Mouse (Mus musculus) MEL (cell line): ENCODE measurements around the gene Tmem178b. TPM values are rescaled to one million over a fixed set of nuclear protein-coding genes. Genes with fewer than 3 reads are reported as not detected.

ENCODE experiments used
- DNase-seq: peaks from one replicate; pipeline ENCODE4 v3.0.0; 2011; ENCODE audit warnings: low read depth, low spot score
- H3K27ac ChIP-seq: 2 replicates; pipeline ENCODE4 v1.5.1; 2012; ENCODE audit warnings: low read depth, mild to moderate bottlenecking, control low read depth, low read length, moderate library complexity; ENCODE audit not compliant: control insufficient read depth
- H3K27me3 ChIP-seq, 2 experiments: fragments of 150-350 bp in 1 of 2; sonication (generic) in 1 of 2; 2 replicates each; pipeline ENCODE4 v1.6.1; 2012; ENCODE audit warnings: low read length in 2 of 2, mild to moderate bottlenecking in 2 of 2, improper control_type of control experiment in 1 of 2, moderate library complexity in 1 of 2; ENCODE audit not compliant: insufficient read depth in 2 of 2, control insufficient read depth in 1 of 2
- H3K36me3 ChIP-seq, 2 experiments: 2 replicates each; pipeline ENCODE4 v1.6.1; 2012 to 2014; ENCODE audit warnings: low read length in 2 of 2, improper control_type of control experiment in 1 of 2, inconsistent platforms in 1 of 2, mild to moderate bottlenecking in 1 of 2; ENCODE audit not compliant: insufficient read depth in 2 of 2, control insufficient read depth in 1 of 2
- H3K4me1 ChIP-seq, 2 experiments: fragments of 150-350 bp in 1 of 2; sonication (generic) in 1 of 2; 2 replicates each; pipeline ENCODE4 v1.6.1; 2012; ENCODE audit warnings: low read length in 2 of 2, improper control_type of control experiment in 1 of 2, mild to moderate bottlenecking in 1 of 2; ENCODE audit not compliant: insufficient read depth in 2 of 2, control insufficient read depth in 1 of 2
- H3K4me3 ChIP-seq, 2 experiments: fragments of 150-350 bp in 1 of 2; sonication (generic) in 1 of 2; 2 replicates each; pipeline ENCODE4 v1.5.1; 2012; ENCODE audit warnings: low read depth in 2 of 2, low read length in 2 of 2, mild to moderate bottlenecking in 2 of 2, moderate library complexity in 2 of 2, control low read depth in 1 of 2, improper control_type of control experiment in 1 of 2; ENCODE audit not compliant: control insufficient read depth in 1 of 2, insufficient read depth in 1 of 2
- H3K79me2 ChIP-seq: 2 replicates; pipeline ENCODE4 v1.6.1; 2012; ENCODE audit warnings: mild to moderate bottlenecking, low read length, moderate library complexity; ENCODE audit not compliant: control insufficient read depth, poor library complexity, insufficient read depth
- H3K9ac ChIP-seq: 2 replicates; pipeline ENCODE4 v1.6.1; 2012; ENCODE audit warnings: low read depth, mild to moderate bottlenecking, control low read depth, low read length, moderate library complexity; ENCODE audit not compliant: control insufficient read depth, poor library complexity, severe bottlenecking
- H3K9me3 ChIP-seq: fragments of 150-350 bp; sonication (generic); replicated peaks from 2 replicates; pipeline ENCODE4 v1.6.1; 2012; ENCODE audit warnings: mild to moderate bottlenecking, low read length, improper control_type of control experiment, moderate library complexity; ENCODE audit not compliant: insufficient read depth
- BHLHE40 ChIP-seq: IDR thresholded peaks from 2 replicates; pipeline ENCODE4 v1.6.1; 2012; ENCODE audit warnings: low read depth, mild to moderate bottlenecking, inconsistent platforms, low read length, improper control_type of control experiment, borderline replicate concordance
- CHD1 ChIP-seq: IDR thresholded peaks from 2 replicates; pipeline ENCODE4 v1.6.1; 2012; ENCODE audit warnings: low read depth, mild to moderate bottlenecking, inconsistent platforms, low read length, improper control_type of control experiment
- EP300 ChIP-seq, 2 experiments: IDR thresholded peaks; 2 replicates each; pipeline ENCODE4 v1.6.1; 2011; ENCODE audit warnings: improper control_type of control experiment in 2 of 2, low read length in 2 of 2, low read depth in 1 of 2, mild to moderate bottlenecking in 1 of 2
- ETS1 ChIP-seq: IDR thresholded peaks from 2 replicates; pipeline ENCODE4 v1.6.1; 2012; ENCODE audit warnings: low read depth, mild to moderate bottlenecking, inconsistent platforms, low read length, improper control_type of control experiment, moderate library complexity
- GABPA ChIP-seq: IDR thresholded peaks from 2 replicates; pipeline ENCODE4 v1.6.1; 2012; ENCODE audit warnings: low read depth, mild to moderate bottlenecking, inconsistent platforms, low read length, improper control_type of control experiment, moderate library complexity
- HCFC1 ChIP-seq: IDR thresholded peaks from 2 replicates; pipeline ENCODE4 v1.6.1; 2012; ENCODE audit warnings: low read depth, mild to moderate bottlenecking, inconsistent platforms, low read length, improper control_type of control experiment, moderate library complexity
- KAT2A ChIP-seq: conservative IDR thresholded peaks from 2 replicates; pipeline ENCODE4 v1.6.1; 2012; ENCODE audit warnings: low read depth, low read length, improper control_type of control experiment, inconsistent platforms
- MAFK ChIP-seq: IDR thresholded peaks from 2 replicates; pipeline ENCODE4 v1.6.1; 2011; ENCODE audit warnings: low read depth, mild to moderate bottlenecking, low read length, improper control_type of control experiment, borderline replicate concordance
- MAX ChIP-seq: IDR thresholded peaks from 2 replicates; pipeline ENCODE4 v1.6.1; 2011; ENCODE audit warnings: low read length, improper control_type of control experiment
- MAZ ChIP-seq: IDR thresholded peaks from 2 replicates; pipeline ENCODE4 v1.6.1; 2012; ENCODE audit warnings: low read depth, mild to moderate bottlenecking, inconsistent platforms, low read length, improper control_type of control experiment
- MEF2A ChIP-seq: IDR thresholded peaks from 2 replicates; pipeline ENCODE4 v1.6.1; 2014; ENCODE audit warnings: low read depth, mild to moderate bottlenecking, inconsistent platforms, low read length, improper control_type of control experiment; ENCODE audit not compliant: poor library complexity, insufficient replicate concordance, severe bottlenecking; ENCODE audit errors: extremely low read depth
- MXI1 ChIP-seq: IDR thresholded peaks from 2 replicates; pipeline ENCODE4 v1.6.1; 2011; ENCODE audit warnings: mild to moderate bottlenecking, low read depth, low read length, improper control_type of control experiment
- MYB ChIP-seq: IDR thresholded peaks from 2 replicates; pipeline ENCODE4 v1.6.1; 2011; ENCODE audit warnings: mild to moderate bottlenecking, low read depth, low read length, improper control_type of control experiment
- MYC ChIP-seq: IDR thresholded peaks from 2 replicates; pipeline ENCODE4 v1.6.1; 2011; ENCODE audit warnings: low read depth, mild to moderate bottlenecking, low read length, improper control_type of control experiment, moderate library complexity
- NRF1 ChIP-seq: IDR thresholded peaks from 2 replicates; pipeline ENCODE4 v1.6.1; 2014; ENCODE audit warnings: low read depth, mild to moderate bottlenecking, inconsistent platforms, low read length, improper control_type of control experiment, moderate library complexity; ENCODE audit not compliant: poor library complexity, insufficient read depth, severe bottlenecking
- POLR2A ChIP-seq, 2 experiments: IDR thresholded peaks; 2 replicates each; pipeline ENCODE4 v1.6.1; 2011 to 2012; ENCODE audit warnings: low read length in 2 of 2, mild to moderate bottlenecking in 2 of 2, control low read depth in 1 of 2, improper control_type of control experiment in 1 of 2, low read depth in 1 of 2, moderate library complexity in 1 of 2; ENCODE audit not compliant: control insufficient read depth in 1 of 2, insufficient read depth in 1 of 2, poor library complexity in 1 of 2
- POLR2AphosphoS2 ChIP-seq: IDR thresholded peaks from 2 replicates; pipeline ENCODE4 v1.6.1; 2011; ENCODE audit warnings: low read length, improper control_type of control experiment
- RCOR1 ChIP-seq: IDR thresholded peaks from 2 replicates; pipeline ENCODE4 v1.6.1; 2012; ENCODE audit warnings: low read depth, mild to moderate bottlenecking, inconsistent platforms, low read length, improper control_type of control experiment
- SMC3 ChIP-seq: IDR thresholded peaks from 2 replicates; pipeline ENCODE4 v1.6.1; 2011; ENCODE audit warnings: low read depth, low read length, improper control_type of control experiment
- TAL1 ChIP-seq: IDR thresholded peaks from 2 replicates; pipeline ENCODE4 v1.6.1; 2012; ENCODE audit warnings: mild to moderate bottlenecking, inconsistent platforms, low read length, moderate library complexity, mixed read lengths
- USF2 ChIP-seq, 2 experiments: IDR thresholded peaks; 2 replicates each; pipeline ENCODE4 v1.6.1; 2011 to 2012; ENCODE audit warnings: improper control_type of control experiment in 2 of 2, low read length in 2 of 2, borderline replicate concordance in 1 of 2, inconsistent platforms in 1 of 2, low read depth in 1 of 2, mild to moderate bottlenecking in 1 of 2; ENCODE audit not compliant: insufficient read depth in 1 of 2
- polyA plus RNA-seq, 2 experiments: library from polyadenylated mRNA; stranded (reverse) in 1 of 2; unstranded in 1 of 2; fragments of >175 nt in 1 of 2; fragments of >200 nt in 1 of 2; gene quantifications; 2 replicates each; pipeline versions ENCODE4 v1.2.1 to v1.2.4; 2012; ENCODE audit warnings: low replicate concordance in 2 of 2, low read depth in 1 of 2; ENCODE audit not compliant: insufficient read length in 2 of 2, insufficient read depth in 1 of 2, missing spikeins in 1 of 2
- total RNA-seq: library from RNA; depleted of rRNA; stranded (reverse); fragments of 300-350 nt; gene quantifications from 2 replicates; pipeline ENCODE4 v1.2.3, GENCODE M21; 2012

Gene Tmem178b
- total and polyA plus RNA-seq, 3 experiments, result not detected

DNA sequence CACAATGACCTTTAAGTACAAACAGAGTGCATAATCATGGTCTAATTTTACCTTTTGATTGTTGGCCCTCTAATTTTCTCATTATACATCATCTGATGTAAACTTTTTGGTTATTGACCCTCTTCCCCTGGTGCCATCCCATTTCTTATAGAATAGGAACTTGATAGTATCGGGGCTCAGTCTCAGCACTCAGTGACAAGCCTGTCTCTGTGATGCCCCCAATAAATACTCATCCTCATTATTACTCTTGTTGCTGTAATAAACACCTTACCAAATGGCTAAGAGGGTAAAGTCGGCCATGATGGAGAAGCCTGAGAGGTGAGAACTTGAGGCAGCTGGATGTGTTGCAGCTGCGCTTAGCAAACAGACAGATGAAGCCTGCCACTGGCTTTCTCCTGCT is 63.5 kb downstream of the Tmem178b start (continued):
- no peak for TF ChIP-seq EP300 (IDR thresholded peaks at IDR 0.05; ENCODE audit: low read depth in 1 of 2, low read length in 2 of 2)
- no peak for TF ChIP-seq NRF1

DNA sequence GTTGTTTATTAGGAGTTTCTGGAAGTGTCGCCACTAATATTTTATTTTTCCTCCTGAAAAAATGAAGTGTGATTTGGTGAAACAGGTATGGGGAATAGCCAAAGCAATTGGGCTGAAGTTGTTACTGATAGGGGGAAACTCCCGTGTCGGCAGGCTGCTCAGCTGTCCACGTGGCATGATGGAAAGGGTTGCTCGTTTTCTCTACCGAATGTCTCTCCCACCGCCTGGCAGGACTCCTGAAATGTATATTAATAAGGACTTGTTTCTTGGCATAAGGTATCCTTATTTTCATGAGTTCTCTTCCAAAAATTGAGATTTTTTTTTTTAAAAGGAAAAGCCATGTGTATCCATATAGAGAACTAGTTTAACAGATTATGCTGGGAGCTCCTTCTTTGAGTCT is 67.8 kb downstream of the Tmem178b start:
- H3K27me3 ChIP-seq, result no peaks in the 10 kb centered on the region
- no peak overlapping the region for H3K4me3 ChIP-seq
- H3K4me1 ChIP-seq, result no peaks in the 10 kb centered on the region
- DNase-seq, result no peak
- no peaks in the 10 kb centered on the region for H3K9me3 ChIP-seq
- no peak overlapping the region for H3K9ac ChIP-seq
- no peak overlapping the region for H3K27ac ChIP-seq
- H3K79me2 ChIP-seq, result no peaks in the 10 kb centered on the region
- TF ChIP-seq CHD1, result no peak
- H3K36me3 ChIP-seq, result no peaks in the 10 kb centered on the region

DNA sequence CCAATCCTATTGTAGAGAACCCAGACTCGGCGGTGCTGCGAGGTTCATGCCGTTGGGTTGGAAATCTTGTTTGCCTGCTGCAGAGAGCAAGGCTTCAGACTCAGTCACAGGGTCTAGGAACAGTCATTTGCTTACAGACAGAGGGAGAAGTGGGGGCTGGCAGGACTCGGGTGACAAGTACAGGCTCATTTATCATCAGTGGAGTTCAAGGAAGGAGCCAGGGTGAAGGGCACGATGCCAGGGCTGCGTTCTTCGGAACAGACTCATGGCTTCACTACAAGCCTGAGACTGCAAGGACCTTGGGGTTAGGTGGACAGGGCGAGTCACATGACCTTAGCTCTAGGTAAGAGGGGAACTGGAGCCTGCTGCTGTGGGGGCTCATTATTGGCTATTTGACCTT is 71.8 kb downstream of the Tmem178b start:
- Histone ChIP-seq H3K27ac (no peak overlapping the region), H3K27me3 (no peaks in the 10 kb centered on the region), H3K9ac (no peak overlapping the region), H3K79me2 (no peaks in the 10 kb centered on the region), H3K9me3 (no peaks in the 10 kb centered on the region), H3K36me3 (no peaks in the 10 kb centered on the region), H3K4me1 (no peaks in the 10 kb centered on the region), H3K4me3 (no peak overlapping the region)
- DNase-seq, result no peak
- TF ChIP-seq GABPA (no peak), MAFK (no peak), MAZ (no peak), POLR2A (IDR thresholded peaks at IDR 0.05; ENCODE audit: control insufficient read depth in 1 of 2, insufficient read depth in 1 of 2, low read depth in 1 of 2, low read length in 2 of 2, poor library complexity in 1 of 2) (no peak), SMC3 (no peak), MYB (no peak), HCFC1 (no peak), USF2 (IDR thresholded peaks at IDR 0.05; ENCODE audit: borderline replicate concordance in 1 of 2, insufficient read depth in 1 of 2, low read depth in 1 of 2, low read length in 2 of 2) (no peak), BHLHE40 (no peak), ETS1 (no peak), MAX (no peak), POLR2AphosphoS2 (no peak), MXI1 (no peak), RCOR1 (no peak), TAL1 (no peak), MYC (no peak), MEF2A (no peak), KAT2A (no peak)
